In genomic region chr4:117100036-117100435, GRCm38 (mm10) we compare ENCODE assay signal across 18 mouse cellular contexts. TPM values are rescaled to one million over a fixed set of nuclear protein-coding genes. Genes with fewer than 3 reads are reported as not detected.
"Had no signal": no experiment of that assay in that cellular context is flagged by ENCODE, and none has a peak within 500 bp of the region (broad histone marks: within the 10 kb centered on the region; RNA-seq: fewer than 3 reads in every experiment).

No protein-coding gene starts in this region.

- H3K27me3 ChIP-seq: kidney, embryonic 15.5 days; limb, embryonic 15.5 days had no signal

- H3K9me3 ChIP-seq: kidney, embryonic 15.5 days; limb, embryonic 12.5 days; limb, embryonic 15.5 days; midbrain, embryonic 13.5 days had no signal

- H3K36me3 ChIP-seq: midbrain, embryonic 13.5 days had no signal

- H3K27ac ChIP-seq: kidney, embryonic 15.5 days; limb, embryonic 12.5 days; limb, embryonic 15.5 days; liver, embryonic 14.5 days; macrophage; midbrain, embryonic 13.5 days had no signal

- DNase-seq: kidney, adult 2 months; kidney, postnatal 10 days; kidney, postnatal 36 days; left cerebral cortex, postnatal 4 days; liver, postnatal 0 days; lung, embryonic 14.5 days had no signal

- H3K4me3 ChIP-seq: kidney, embryonic 15.5 days; limb, embryonic 12.5 days; limb, embryonic 15.5 days; midbrain, embryonic 13.5 days had no signal

RNA-seq across cellular contexts. Expression of gene Ptch2, which starts 4.2 kb away (rescaled TPM):
- polyA plus RNA-seq: macrophage had no signal

RNA-seq across cellular contexts. Expression of gene Tctex1d4, which starts 26.6 kb away (rescaled TPM):
- total RNA-seq: left cerebral cortex, adult 8-10 months; left cerebral cortex, postnatal 14 days had no signal
- polyA plus RNA-seq: intestine, embryonic 14.5 days; kidney, embryonic 15.5 days; limb, embryonic 12.5 days; limb, embryonic 15.5 days; liver, embryonic 11.5 days; liver, embryonic 14.5 days; liver, postnatal 0 days; lung, embryonic 14.5 days; midbrain, embryonic 13.5 days; neural tube, embryonic 11.5 days; neural tube, embryonic 14.5 days had no signal
